Mouse (Mus musculus) testis, postnatal 14 days (tissue): ENCODE results near the gene Ceacam20.
"Not testable (repeated sequence)": the region's sequence is repeated elsewhere in the genome, so short reads cannot be mapped to it uniquely, and the experiment has no call there.

Experiments used
- DNase-seq: peaks from one replicate; pipeline ENCODE4 v3.0.0; 2021; ENCODE audit warnings: low spot score

Gene Ceacam20

GRCm38 (mm10) chr7:19948956-19949355 is 16.3 kb upstream of the Ceacam20 start:
- DNase-seq: no peak

GRCm38 (mm10) chr7:19949996-19950395 is 15.2 kb upstream of the Ceacam20 start:
- no peak for DNase-seq

- no peak for DNase-seq
Observed at GRCm38 (mm10) chr7:19950589-19950988, 14.6 kb upstream of the Ceacam20 start, which contains the start of gene Igsf23. TSS of gene Igsf23 (minus strand) at chr7:19950756.

GRCm38 (mm10) chr7:19952320-19952986 is 12.8 kb upstream of the Ceacam20 start:
- no peak for DNase-seq

GRCm38 (mm10) chr7:19953054-19953453 is 12.2 kb upstream of the Ceacam20 start:
- no peak for DNase-seq

GRCm38 (mm10) chr7:19955861-19956260 is 9.4 kb upstream of the Ceacam20 start:
- no peak for DNase-seq

- DNase-seq: peak; percentile 77
Observed at GRCm38 (mm10) chr7:19956341-19956781, 8.9 kb upstream of the Ceacam20 start.

GRCm38 (mm10) chr7:19962423-19962822 is 2.8 kb upstream of the Ceacam20 start:
- no peak for DNase-seq

- DNase-seq: no peak
Observed at GRCm38 (mm10) chr7:19969106-19969505, 3.9 kb downstream of the Ceacam20 start.

GRCm38 (mm10) chr7:19969541-19970090 is 4.4 kb downstream of the Ceacam20 start:
- no peak for DNase-seq

- DNase-seq: no peak
Observed at GRCm38 (mm10) chr7:19970196-19970595, 5.0 kb downstream of the Ceacam20 start.

GRCm38 (mm10) chr7:19971516-19971915 is 6.3 kb downstream of the Ceacam20 start:
- DNase-seq: no peak

- DNase-seq: not testable (repeated sequence)
Observed at GRCm38 (mm10) chr7:19991165-19991564, 26.0 kb downstream of the Ceacam20 start, which contains the start of gene Nlrp9b. TSS of gene Nlrp9b (plus strand) at chr7:19991465.

- not testable (repeated sequence) for DNase-seq
Observed at GRCm38 (mm10) chr7:19996721-19997120, 31.5 kb downstream of the Ceacam20 start.

- no peak for DNase-seq
Observed at GRCm38 (mm10) chr7:20009987-20010386, 44.8 kb downstream of the Ceacam20 start.
